Mouse (Mus musculus) lung, postnatal 0 days (tissue): Measurements from ENCODE around the gene Lrrc17. TPM values are rescaled to one million over a fixed set of nuclear protein-coding genes. Genes with fewer than 3 reads are reported as not detected.

Source experiments
- ATAC-seq: fragments of 200-750 bp; cut with Nextera tagmentation; 2 replicates; pipeline ENCODE4 v1.8.0; 2017; ENCODE audit warnings: moderate library complexity
- DNase-seq: peaks from one replicate; pipeline ENCODE4 v3.0.0-alpha.2; 2016; ENCODE audit warnings: low spot score
- H3K27ac ChIP-seq: fragments of 300-500 bp; sonication (generic); 2 replicates; pipeline ENCODE4 v1.5.1; 2014; ENCODE audit warnings: antibody characterized with exemption, mild to moderate bottlenecking, low read length, mixed read lengths
- H3K27me3 ChIP-seq: fragments of 300-500 bp; sonication (generic); replicated peaks from 2 replicates; pipeline ENCODE4 v1.6.1; 2014; ENCODE audit warnings: low read length, mixed read lengths; ENCODE audit not compliant: insufficient read depth
- H3K36me3 ChIP-seq: fragments of 300-500 bp; sonication (generic); 2 replicates; pipeline ENCODE4 v1.6.1; 2014; ENCODE audit warnings: low read length, mixed read lengths; ENCODE audit not compliant: insufficient read depth
- H3K4me1 ChIP-seq: fragments of 300-500 bp; sonication (generic); 2 replicates; pipeline ENCODE4 v1.6.1; 2014; ENCODE audit warnings: antibody characterized with exemption, low read depth, low read length, mixed read lengths; ENCODE audit not compliant: insufficient read depth
- H3K4me2 ChIP-seq: fragments of 300-500 bp; sonication (generic); replicated peaks from 2 replicates; pipeline ENCODE4 v1.6.1; 2014; ENCODE audit warnings: low read depth, mild to moderate bottlenecking, low read length, moderate library complexity, mixed read lengths
- H3K4me3 ChIP-seq: fragments of 300-500 bp; sonication (generic); 2 replicates; pipeline ENCODE4 v1.5.1; 2014; ENCODE audit warnings: low read depth, low read length
- H3K9ac ChIP-seq: fragments of 300-500 bp; sonication (generic); replicated peaks from 2 replicates; pipeline ENCODE4 v1.6.1; 2014; ENCODE audit warnings: low read depth, mild to moderate bottlenecking
- H3K9me3 ChIP-seq: fragments of 300-500 bp; sonication (generic); 2 replicates; pipeline ENCODE4 v1.6.1; 2016; ENCODE audit warnings: low read length, mixed read lengths
- CTCF ChIP-seq: IDR thresholded peaks from 2 replicates; pipeline ENCODE4 v1.5.1; 2016; ENCODE audit warnings: antibody characterized with exemption, mild to moderate bottlenecking
- EP300 ChIP-seq: IDR thresholded peaks from 2 replicates; pipeline ENCODE4 v1.6.1; 2016; ENCODE audit warnings: antibody characterized with exemption, mild to moderate bottlenecking, control low read depth
- WGBS: fragments of 180-500 bp; shearing (Covaris S2); extraction: QIAGEN DNeasy Blood & Tissue Kit; methylation state at CpG from one replicate; pipeline ENCODE4 v1.1.7; 2014; 5-methylcytosine and 5-hydroxymethylcytosine counted together
- polyA plus RNA-seq: library from polyadenylated mRNA; unstranded; fragments of >200 nt; fragmentation: Nextera tagmentation; extraction: Ambion mirVana; gene quantifications from 2 replicates; pipeline ENCODE4 v1.2.1, GENCODE M21; 2015

Gene Lrrc17
- polyA plus RNA-seq, 1 experiment from 2014 or later, result 33.5 TPM

GRCm38 (mm10) chr5:21500133-21500532 is 43.2 kb upstream of the Lrrc17 start:
- TF ChIP-seq EP300, result no peak
- no peak for TF ChIP-seq CTCF
- Histone ChIP-seq H3K36me3 (no peaks in the 10 kb centered on the region), H3K27me3 (no peaks in the 10 kb centered on the region), H3K9me3 (no peaks in the 10 kb centered on the region), H3K9ac (no peak overlapping the region), H3K27ac (no peak overlapping the region), H3K4me2 (no peak overlapping the region), H3K4me1 (no peaks in the 10 kb centered on the region), H3K4me3 (no peak overlapping the region)
- no peak for DNase-seq
- 51% methylated on average over 10 of the region's 10 CpGs for WGBS
- no peak for ATAC-seq

DNA sequence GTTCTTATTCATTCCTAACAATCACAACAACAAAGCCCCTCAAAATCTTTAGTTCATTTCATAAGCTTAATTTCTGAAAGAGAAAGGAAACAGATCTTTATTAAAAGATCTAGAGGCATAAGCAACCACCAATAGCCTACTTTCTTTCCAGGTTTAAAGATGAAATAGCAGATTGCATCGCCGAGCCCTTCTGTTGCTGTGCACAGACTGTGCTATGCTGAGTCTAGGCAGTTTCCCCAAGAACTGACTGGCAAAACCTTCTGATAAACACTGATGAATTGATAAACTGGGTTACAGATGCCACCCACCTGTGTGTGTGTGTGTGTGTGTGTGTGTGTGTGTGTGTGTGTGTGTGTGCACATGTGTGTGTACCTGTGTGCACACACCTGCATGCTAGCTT is 42.4 kb upstream of the Lrrc17 start:
- Histone ChIP-seq H3K4me2 (no peak overlapping the region), H3K4me1 (no peaks in the 10 kb centered on the region), H3K27me3 (no peaks in the 10 kb centered on the region), H3K4me3 (no peak overlapping the region), H3K27ac (no peak overlapping the region), H3K9me3 (no peaks in the 10 kb centered on the region), H3K9ac (no peak overlapping the region), H3K36me3 (no peaks in the 10 kb centered on the region)
- no peak for TF ChIP-seq CTCF
- TF ChIP-seq EP300, result no peak
- 86% methylated on average over 2 of the region's 2 CpGs for WGBS
- no peak for DNase-seq
- no peak for ATAC-seq

DNA sequence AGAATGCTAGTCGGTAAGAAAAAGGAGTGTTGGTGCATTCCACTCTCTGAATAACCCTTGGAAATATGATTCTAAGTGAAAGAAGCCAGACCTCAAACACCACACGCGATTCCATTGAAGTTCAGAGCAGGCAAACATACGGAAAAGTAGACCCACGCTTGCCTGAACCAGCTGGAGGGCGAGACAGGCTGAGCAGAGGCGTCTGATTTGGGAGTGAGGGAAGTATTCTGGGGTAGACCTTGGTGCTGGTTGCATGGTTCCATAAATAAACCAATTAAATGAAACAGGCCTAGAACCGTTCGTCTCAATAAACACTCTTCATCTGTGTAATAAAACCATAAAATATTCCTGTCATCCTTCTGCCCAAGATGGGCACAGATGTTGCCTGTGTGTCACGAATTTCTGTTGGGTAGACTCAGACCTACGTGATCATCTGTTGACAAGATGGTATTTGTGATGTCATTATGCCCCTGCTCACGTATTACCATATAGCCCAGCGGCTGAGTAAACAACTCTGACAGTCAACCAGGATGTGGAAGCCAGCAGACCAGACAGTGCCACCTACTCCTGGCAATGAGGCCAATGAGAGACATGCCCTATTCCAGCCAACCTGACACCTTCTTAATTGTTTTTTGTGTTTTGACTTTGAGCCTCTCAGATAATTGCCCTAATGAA is 40.3 kb upstream of the Lrrc17 start:
- ATAC-seq (no peak), DNase-seq (no peak)
- Histone ChIP-seq H3K9ac (no peak overlapping the region), H3K4me3 (no peak overlapping the region), H3K27me3 (no peaks in the 10 kb centered on the region), H3K36me3 (no peaks in the 10 kb centered on the region), H3K27ac (no peak overlapping the region), H3K4me2 (no peak overlapping the region), H3K4me1 (no peaks in the 10 kb centered on the region), H3K9me3 (no peaks in the 10 kb centered on the region)
- no peak for TF ChIP-seq EP300
- TF ChIP-seq CTCF, result no peak
- WGBS, result 80% methylated on average over 13 of the region's 13 CpGs

DNA sequence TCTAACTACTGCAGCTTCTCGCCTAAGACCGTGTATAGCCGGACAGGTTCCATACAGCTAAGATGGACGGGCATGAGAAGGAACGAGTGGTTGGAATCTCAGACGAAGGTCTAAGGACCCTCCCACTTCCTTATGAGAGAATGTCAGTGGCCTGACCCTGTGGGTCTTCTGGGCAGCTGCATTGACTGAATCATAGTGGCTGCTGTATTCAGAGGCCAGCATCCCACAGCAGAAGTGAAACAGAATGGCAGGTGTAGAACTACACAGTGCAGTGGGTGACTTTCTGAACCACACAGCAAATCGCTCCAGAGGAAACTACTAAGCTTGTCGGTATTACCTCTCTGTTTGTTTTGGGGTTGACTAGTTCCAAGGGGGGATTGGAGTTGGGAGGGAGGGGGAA is 38.2 kb upstream of the Lrrc17 start:
- no peak overlapping the region for H3K27ac ChIP-seq
- no peaks in the 10 kb centered on the region for H3K27me3 ChIP-seq
- ATAC-seq (no peak), DNase-seq (no peak)
- H3K4me3 ChIP-seq, result no peak overlapping the region
- TF ChIP-seq CTCF (no peak), EP300 (no peak)
- no peak overlapping the region for H3K9ac ChIP-seq
- H3K36me3 ChIP-seq, result no peaks in the 10 kb centered on the region
- no peaks in the 10 kb centered on the region for H3K9me3 ChIP-seq
- no peaks in the 10 kb centered on the region for H3K4me1 ChIP-seq
- WGBS, result 72% methylated on average over 8 of the region's 8 CpGs
- no peak overlapping the region for H3K4me2 ChIP-seq

DNA sequence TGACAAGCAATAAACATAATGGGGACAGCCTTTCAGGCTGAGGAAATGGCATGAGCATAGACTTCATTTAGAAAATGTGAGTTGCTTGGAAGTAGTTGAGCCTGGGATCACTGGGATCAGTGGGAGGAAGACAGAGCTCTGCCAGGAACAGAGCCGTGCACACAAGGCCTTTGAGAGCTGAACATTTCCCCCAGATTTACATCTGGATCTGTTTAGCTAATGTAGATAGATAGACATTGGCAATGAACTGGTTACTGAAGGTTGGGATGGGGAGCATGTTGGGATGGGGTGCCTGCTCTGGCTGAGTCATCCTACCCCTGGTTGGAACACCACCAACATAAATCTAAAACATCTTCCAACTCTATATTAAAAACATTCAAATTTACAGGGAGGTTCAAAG is 36.5 kb upstream of the Lrrc17 start:
- no peak for DNase-seq
- TF ChIP-seq EP300, result no peak
- TF ChIP-seq CTCF, result no peak
- 72% methylated on average over 1 of the region's 1 CpGs for WGBS
- Histone ChIP-seq H3K9ac (no peak overlapping the region), H3K36me3 (no peaks in the 10 kb centered on the region), H3K4me3 (no peak overlapping the region), H3K27ac (no peak overlapping the region), H3K4me1 (no peaks in the 10 kb centered on the region), H3K9me3 (no peaks in the 10 kb centered on the region), H3K27me3 (no peaks in the 10 kb centered on the region), H3K4me2 (no peak overlapping the region)
- ATAC-seq, result no peak

- Histone ChIP-seq H3K27me3 (no peaks in the 10 kb centered on the region), H3K4me3 (no peak overlapping the region), H3K4me1 (no peaks in the 10 kb centered on the region), H3K36me3 (no peaks in the 10 kb centered on the region), H3K9me3 (no peaks in the 10 kb centered on the region), H3K27ac (no peak overlapping the region), H3K9ac (no peak overlapping the region), H3K4me2 (no peak overlapping the region)
- WGBS, result 57% methylated on average over 4 of the region's 4 CpGs
- ATAC-seq (no peak), DNase-seq (no peak)
- no peak for TF ChIP-seq EP300
Measured at GRCm38 (mm10) chr5:21509801-21510200, 33.6 kb upstream of the Lrrc17 start.

GRCm38 (mm10) chr5:21513363-21513762 is 30.0 kb upstream of the Lrrc17 start:
- no peak for ATAC-seq
- H3K36me3 ChIP-seq, result no peaks in the 10 kb centered on the region
- DNase-seq, result no peak
- WGBS, result 42% methylated on average over 10 of the region's 10 CpGs
- H3K9me3 ChIP-seq, result no peaks in the 10 kb centered on the region
- no peaks in the 10 kb centered on the region for H3K4me1 ChIP-seq
- H3K4me2 ChIP-seq, result no peak overlapping the region
- no peak overlapping the region for H3K4me3 ChIP-seq
- no peak for TF ChIP-seq CTCF
- no peak for TF ChIP-seq EP300
- H3K27ac ChIP-seq, result no peak overlapping the region
- H3K9ac ChIP-seq, result no peak overlapping the region
- no peaks in the 10 kb centered on the region for H3K27me3 ChIP-seq
